Mouse (Mus musculus) testis, adult 2 months (tissue): ENCODE results near the gene Lat2. TPM values are rescaled to one million over a fixed set of nuclear protein-coding genes. Genes with fewer than 3 reads are reported as not detected.

Experiments used
- H3K27ac ChIP-seq: fragments of 200-500 bp; 2 replicates; pipeline ENCODE4 v1.5.1; 2012; ENCODE audit warnings: low read depth, low read length; ENCODE audit not compliant: control insufficient read depth, insufficient read depth
- H3K27me3 ChIP-seq: fragments of 200-500 bp; 2 replicates; pipeline ENCODE4 v1.6.1; 2012; ENCODE audit warnings: mild to moderate bottlenecking, low read length, moderate library complexity; ENCODE audit not compliant: control insufficient read depth, insufficient read depth
- H3K36me3 ChIP-seq: fragments of 200-500 bp; 2 replicates; pipeline ENCODE4 v1.6.1; 2012; ENCODE audit warnings: mild to moderate bottlenecking, low read length; ENCODE audit not compliant: control insufficient read depth, insufficient read depth
- H3K4me1 ChIP-seq: fragments of 200-500 bp; 2 replicates; pipeline ENCODE4 v1.6.1; 2012; ENCODE audit warnings: low read length; ENCODE audit not compliant: control insufficient read depth, insufficient read depth
- H3K4me3 ChIP-seq: fragments of 200-500 bp; 2 replicates; pipeline ENCODE4 v1.5.1; 2012; ENCODE audit warnings: low read depth, mild to moderate bottlenecking, low read length, moderate library complexity, mixed read lengths; ENCODE audit not compliant: control insufficient read depth
- CTCF ChIP-seq: fragments of 200-500 bp; IDR thresholded peaks from 2 replicates; pipeline ENCODE4 v1.5.1; 2012; ENCODE audit warnings: low read depth, mild to moderate bottlenecking, inconsistent platforms, low read length, moderate library complexity; ENCODE audit not compliant: control insufficient read depth, insufficient read depth, insufficient replicate concordance
- POLR2A ChIP-seq: fragments of 200-500 bp; IDR thresholded peaks from 2 replicates; pipeline ENCODE4 v1.6.1; 2012; ENCODE audit warnings: low read depth, mild to moderate bottlenecking, inconsistent platforms, low read length, moderate library complexity; ENCODE audit not compliant: control insufficient read depth
- polyA plus RNA-seq: library from polyadenylated mRNA; depleted of rRNA; stranded (reverse); fragments of >200 nt; gene quantifications from 2 replicates; pipeline ENCODE4 v1.2.3, GENCODE M21; 2012; rRNA removed

Gene Lat2
- polyA plus RNA-seq, 1 experiment: 8.3 TPM

GRCm38 (mm10) chr5:134560071-134560449 lies 54.8 kb downstream of the Lat2 start, which contains the start of gene Syna:
TSS of gene Syna (minus strand) at chr5:134560171.
- H3K4me3 ChIP-seq: peak within 1 kb of the TSS; percentile 72
- no peaks in the 10 kb centered on the region for H3K36me3 ChIP-seq
- TF ChIP-seq CTCF: no peak
- TF ChIP-seq POLR2A: no peak
- no peak within 1 kb of the TSS for H3K27ac ChIP-seq
- H3K4me1 ChIP-seq: peaks cover 31% of the 10 kb centered on the region
- no peaks in the 10 kb centered on the region for H3K27me3 ChIP-seq

GRCm38 (mm10) chr5:134555463-134556164 lies 59.2 kb downstream of the Lat2 start:
- peaks cover 42% of the 10 kb centered on the region for H3K4me1 ChIP-seq
- H3K4me3 ChIP-seq: peak overlapping the region; percentile 80
- H3K27me3 ChIP-seq: 0 out of 2 replicates have a peak, but pooled peaks cover 3% of the 10 kb centered on the region
- H3K36me3 ChIP-seq: no peaks in the 10 kb centered on the region
- peak; percentile 15; the same call in 1 of the 2 replicates for TF ChIP-seq POLR2A
- no peak for TF ChIP-seq CTCF
- H3K27ac ChIP-seq: no peak overlapping the region

GRCm38 (mm10) chr5:134553951-134554546 lies 60.8 kb downstream of the Lat2 start:
- peaks cover 35% of the 10 kb centered on the region for H3K4me1 ChIP-seq
- no peaks in the 10 kb centered on the region for H3K36me3 ChIP-seq
- H3K4me3 ChIP-seq: no peak overlapping the region
- TF ChIP-seq CTCF (no peak), POLR2A (no peak)
- H3K27ac ChIP-seq: no peak overlapping the region
- H3K27me3 ChIP-seq: 0 out of 2 replicates have a peak, but pooled peaks cover 3% of the 10 kb centered on the region

GRCm38 (mm10) chr5:134552110-134552972 lies 62.5 kb downstream of the Lat2 start, which contains the start of gene Clip2:
TSS of gene Clip2 (minus strand) at chr5:134552434.
- H3K36me3 ChIP-seq: no peaks in the 10 kb centered on the region
- H3K27me3 ChIP-seq: 0 out of 2 replicates have a peak, but pooled peaks cover 3% of the 10 kb centered on the region
- TF ChIP-seq POLR2A (peak; percentile 36; the same call in 1 of the 2 replicates), CTCF (no peak)
- H3K27ac ChIP-seq: no peak within 1 kb of the TSS
- peaks cover 24% of the 10 kb centered on the region for H3K4me1 ChIP-seq
- H3K4me3 ChIP-seq: peak within 1 kb of the TSS; percentile 85

- Histone ChIP-seq H3K4me3 (peak overlapping the region; percentile 85), H3K27ac (no peak overlapping the region), H3K27me3 (0 out of 2 replicates have a peak, but pooled peaks cover 3% of the 10 kb centered on the region), H3K4me1 (peaks cover 21% of the 10 kb centered on the region), H3K36me3 (no peaks in the 10 kb centered on the region)
- no peak for TF ChIP-seq POLR2A
- no peak for TF ChIP-seq CTCF
Measured at GRCm38 (mm10) chr5:134551233-134552109, 63.4 kb downstream of the Lat2 start.

- 0 out of 2 replicates have a peak, but pooled peaks cover 3% of the 10 kb centered on the region for H3K27me3 ChIP-seq
- no peak overlapping the region for H3K27ac ChIP-seq
- no peaks in the 10 kb centered on the region for H3K36me3 ChIP-seq
- no peak overlapping the region for H3K4me3 ChIP-seq
- TF ChIP-seq POLR2A: no peak
- no peak for TF ChIP-seq CTCF
- H3K4me1 ChIP-seq: peaks cover 21% of the 10 kb centered on the region
Measured at GRCm38 (mm10) chr5:134550836-134551232, 64.0 kb downstream of the Lat2 start.

Other genes starting within 250 kb of the Lat2 start
- gene Gtf2ird1, start 158.3 kb downstream of the Lat2 start, polyA plus RNA-seq: 29.1 and 40.3 TPM in 2 replicates
- 4.2 and 5.7 TPM in 2 replicates for gene Clip2, start 62.6 kb downstream of the Lat2 start, polyA plus RNA-seq
- 0.27 and 0.43 TPM in 2 replicates for gene Syna, start 54.9 kb downstream of the Lat2 start, polyA plus RNA-seq
- 304 and 310 TPM in 2 replicates for gene Rfc2, start 33.7 kb downstream of the Lat2 start, polyA plus RNA-seq
- 177 and 183 TPM in 2 replicates for gene Eif4h, start 24.5 kb upstream of the Lat2 start, polyA plus RNA-seq
- 16.3 and 19.5 TPM in 2 replicates for gene Limk1, start 73.6 kb upstream of the Lat2 start, polyA plus RNA-seq
- 12.8 and 13.8 TPM in 2 replicates for gene Eln, start 132.3 kb upstream of the Lat2 start, polyA plus RNA-seq